Mouse (Mus musculus) kidney, embryonic 15.5 days (tissue): ENCODE data around the gene Adm2. TPM values are rescaled to one million over a fixed set of nuclear protein-coding genes. Genes with fewer than 3 reads are reported as not detected.

Experiments used
- ATAC-seq: fragments of 200-750 bp; cut with Nextera tagmentation; replicated peaks from 2 replicates; pipeline ENCODE4 v1.8.0; 2017; ENCODE audit warnings: moderate TSS enrichment; ENCODE audit not compliant: low FRiP score
- H3K27ac ChIP-seq: fragments of 300-500 bp; sonication (generic); 2 replicates; pipeline ENCODE4 v1.5.1; 2015; ENCODE audit warnings: mild to moderate bottlenecking, inconsistent platforms
- H3K27me3 ChIP-seq: fragments of 300-500 bp; sonication (generic); 2 replicates; pipeline ENCODE4 v1.6.1; 2015; ENCODE audit warnings: inconsistent platforms
- H3K36me3 ChIP-seq: fragments of 300-500 bp; sonication (generic); 2 replicates; pipeline ENCODE4 v1.6.1; 2015; ENCODE audit warnings: inconsistent platforms
- H3K4me1 ChIP-seq: fragments of 300-500 bp; sonication (generic); 2 replicates; pipeline ENCODE4 v1.6.1; 2015; ENCODE audit warnings: inconsistent platforms
- H3K4me2 ChIP-seq: fragments of 300-500 bp; sonication (generic); 2 replicates; pipeline ENCODE4 v1.6.1; 2015; ENCODE audit warnings: moderate library complexity, mild to moderate bottlenecking, inconsistent platforms
- H3K4me3 ChIP-seq: fragments of 300-500 bp; sonication (generic); replicated peaks from 2 replicates; pipeline ENCODE4 v1.5.1; 2015; ENCODE audit warnings: mild to moderate bottlenecking, inconsistent platforms
- H3K9ac ChIP-seq: fragments of 300-500 bp; sonication (generic); 2 replicates; pipeline ENCODE4 v1.6.1; 2015; ENCODE audit warnings: mild to moderate bottlenecking, inconsistent platforms
- H3K9me3 ChIP-seq: fragments of 300-500 bp; sonication (generic); replicated peaks from 2 replicates; pipeline ENCODE4 v1.6.1; 2016; ENCODE audit warnings: inconsistent platforms
- WGBS: fragments of 180-500 bp; shearing (Covaris S2); methylation state at CpG from one replicate; pipeline ENCODE4 v1.1.7; 2015; ENCODE audit warnings: mixed read lengths; 5-methylcytosine and 5-hydroxymethylcytosine counted together
- polyA plus RNA-seq: library from polyadenylated mRNA; unstranded; fragments of >200 nt; fragmentation: Nextera tagmentation; extraction: Ambion mirVana; gene quantifications from 2 replicates; pipeline ENCODE4 v1.2.1, GENCODE M21; 2015

Gene Adm2
- polyA plus RNA-seq, 1 experiment from 2014 or later, result 0.74 TPM

GRCm38 (mm10) chr15:89292795-89293194, 29.7 kb upstream of the Adm2 start:
- H3K9me3 ChIP-seq, result no peaks in the 10 kb centered on the region
- no peak overlapping the region for H3K27ac ChIP-seq
- WGBS, result 66% methylated on average over 2 of the region's 2 CpGs
- H3K27me3 ChIP-seq, result no peaks in the 10 kb centered on the region
- ATAC-seq, result no peak
- H3K36me3 ChIP-seq, result peaks cover 98% of the 10 kb centered on the region
- H3K4me2 ChIP-seq, result no peak overlapping the region
- no peaks in the 10 kb centered on the region for H3K4me1 ChIP-seq
- H3K9ac ChIP-seq, result no peak overlapping the region
- H3K4me3 ChIP-seq, result no peak overlapping the region

DNA sequence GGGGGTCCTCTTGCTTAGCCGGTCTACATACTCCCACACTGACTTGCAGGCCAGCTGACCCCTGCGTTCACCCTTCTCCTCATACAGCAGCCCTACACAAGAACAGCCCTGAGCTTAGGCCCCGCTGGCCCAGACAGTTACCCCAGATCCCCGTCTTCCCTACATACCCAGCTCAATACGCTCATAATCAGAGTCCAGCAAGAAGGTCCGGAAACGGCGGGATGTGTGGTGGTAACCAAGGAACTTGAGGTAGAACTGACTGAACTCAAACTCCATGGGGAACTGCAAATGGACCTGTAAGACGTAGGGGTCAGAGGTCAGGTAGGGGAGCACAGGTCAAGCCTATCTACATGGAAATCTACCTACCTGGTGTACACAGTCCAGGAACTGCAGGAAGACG, 28.7 kb upstream of the Adm2 start:
- no peak overlapping the region for H3K27ac ChIP-seq
- 91% methylated on average over 10 of the region's 10 CpGs for WGBS
- ATAC-seq, result no peak
- no peaks in the 10 kb centered on the region for H3K27me3 ChIP-seq
- H3K4me2 ChIP-seq, result no peak overlapping the region
- peaks cover 94% of the 10 kb centered on the region for H3K36me3 ChIP-seq
- no peaks in the 10 kb centered on the region for H3K9me3 ChIP-seq
- H3K4me1 ChIP-seq, result no peaks in the 10 kb centered on the region
- no peak overlapping the region for H3K4me3 ChIP-seq
- H3K9ac ChIP-seq, result no peak overlapping the region

- H3K4me2 ChIP-seq, result no peak overlapping the region
- ATAC-seq, result no peak
- H3K27ac ChIP-seq, result no peak overlapping the region
- H3K27me3 ChIP-seq, result no peaks in the 10 kb centered on the region
- WGBS, result 83% methylated on average over 8 of the region's 8 CpGs
- H3K36me3 ChIP-seq, result peaks cover 93% of the 10 kb centered on the region
- no peak overlapping the region for H3K4me3 ChIP-seq
- no peaks in the 10 kb centered on the region for H3K4me1 ChIP-seq
- no peak overlapping the region for H3K9ac ChIP-seq
- H3K9me3 ChIP-seq, result no peaks in the 10 kb centered on the region
Observed at GRCm38 (mm10) chr15:89295580-89296165, 26.8 kb upstream of the Adm2 start.

- Histone ChIP-seq H3K4me2 (no peak overlapping the region), H3K9ac (no peak overlapping the region), H3K4me1 (no peaks in the 10 kb centered on the region), H3K27me3 (no peaks in the 10 kb centered on the region), H3K9me3 (no peaks in the 10 kb centered on the region), H3K36me3 (peaks cover 93% of the 10 kb centered on the region), H3K4me3 (no peak overlapping the region), H3K27ac (no peak overlapping the region)
- no peak for ATAC-seq
- WGBS, result 52% methylated on average over 1 of the region's 1 CpGs
Observed at GRCm38 (mm10) chr15:89296465-89296864, 26.1 kb upstream of the Adm2 start.

DNA sequence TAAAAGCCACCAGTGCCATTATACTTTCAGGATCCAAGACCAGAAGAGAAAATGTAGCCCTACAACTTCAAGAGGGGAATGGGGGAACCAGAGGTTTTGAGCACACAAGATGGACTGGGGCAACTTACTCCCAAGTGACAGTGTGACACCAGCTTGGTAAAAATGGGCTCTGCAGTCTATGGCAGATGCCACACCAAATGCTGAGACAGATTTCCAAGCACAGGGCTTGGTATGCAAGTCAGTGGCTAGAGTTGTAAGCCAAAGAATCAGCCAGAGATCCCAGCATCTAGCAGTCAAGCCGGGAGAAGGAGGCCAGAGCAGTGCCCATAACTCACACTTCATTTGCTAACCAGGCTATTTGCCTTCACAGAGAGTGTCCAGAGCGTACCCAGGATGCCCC, 24.8 kb upstream of the Adm2 start:
- H3K9ac ChIP-seq, result no peak overlapping the region
- no peaks in the 10 kb centered on the region for H3K27me3 ChIP-seq
- no peaks in the 10 kb centered on the region for H3K9me3 ChIP-seq
- no peak overlapping the region for H3K4me3 ChIP-seq
- no peaks in the 10 kb centered on the region for H3K4me1 ChIP-seq
- WGBS, result 93% methylated on average over 2 of the region's 2 CpGs
- no peak for ATAC-seq
- no peak overlapping the region for H3K4me2 ChIP-seq
- peaks cover 93% of the 10 kb centered on the region for H3K36me3 ChIP-seq
- no peak overlapping the region for H3K27ac ChIP-seq

DNA sequence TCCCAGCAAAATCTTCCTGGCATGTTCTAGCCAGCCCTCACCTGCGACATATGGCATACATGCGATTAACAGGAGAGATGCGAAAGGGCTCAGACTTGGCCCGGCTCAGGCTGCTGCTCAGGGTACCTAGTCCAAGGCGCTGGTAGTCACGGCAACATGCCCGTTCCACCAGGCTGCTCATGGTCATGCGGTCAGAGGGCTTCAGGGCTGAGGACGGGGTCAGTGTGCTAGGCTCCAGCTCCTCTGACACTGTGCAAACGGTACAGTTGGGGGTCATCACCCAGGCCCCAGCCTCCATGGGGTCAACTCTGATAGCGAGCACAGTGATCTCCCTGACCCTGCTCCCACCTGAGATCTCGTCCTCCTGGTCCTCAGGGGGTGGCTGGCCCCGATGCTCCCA, 22.3 kb upstream of the Adm2 start:
- H3K4me3 ChIP-seq, result no peak overlapping the region
- ATAC-seq, result 0 out of 2 replicates have a peak, but pooled peaks have one; percentile 56
- no peaks in the 10 kb centered on the region for H3K27me3 ChIP-seq
- 85% methylated on average over 13 of the region's 13 CpGs for WGBS
- H3K9me3 ChIP-seq, result no peaks in the 10 kb centered on the region
- no peak overlapping the region for H3K27ac ChIP-seq
- no peak overlapping the region for H3K9ac ChIP-seq
- H3K4me1 ChIP-seq, result no peaks in the 10 kb centered on the region
- H3K4me2 ChIP-seq, result no peak overlapping the region
- peaks cover 93% of the 10 kb centered on the region for H3K36me3 ChIP-seq

DNA sequence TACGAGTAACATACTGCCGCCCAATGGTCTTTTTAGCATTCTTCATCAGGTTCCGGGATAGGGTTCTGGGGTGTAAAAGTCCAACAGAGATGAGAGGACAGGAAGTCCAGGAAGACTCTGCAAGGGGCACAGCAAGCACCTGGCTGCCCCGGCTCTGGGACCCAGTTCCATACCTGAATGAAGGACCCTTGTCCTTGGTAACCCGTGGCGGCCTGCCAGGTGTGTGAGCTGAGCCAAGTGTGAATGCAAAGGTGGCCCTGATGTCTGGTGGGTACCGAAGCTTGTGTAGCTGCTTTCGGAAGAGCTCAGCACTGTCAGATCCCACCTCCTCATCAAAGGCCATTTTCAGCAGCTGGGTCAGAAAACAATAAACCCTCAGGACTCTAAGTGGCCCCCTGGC, 21.9 kb upstream of the Adm2 start:
- no peaks in the 10 kb centered on the region for H3K4me1 ChIP-seq
- ATAC-seq, result no peak
- no peak overlapping the region for H3K4me3 ChIP-seq
- no peaks in the 10 kb centered on the region for H3K9me3 ChIP-seq
- H3K4me2 ChIP-seq, result no peak overlapping the region
- peaks cover 93% of the 10 kb centered on the region for H3K36me3 ChIP-seq
- H3K9ac ChIP-seq, result no peak overlapping the region
- H3K27ac ChIP-seq, result no peak overlapping the region
- WGBS, result 96% methylated on average over 8 of the region's 8 CpGs
- H3K27me3 ChIP-seq, result no peaks in the 10 kb centered on the region

- Histone ChIP-seq H3K4me3 (no peak overlapping the region), H3K9me3 (no peaks in the 10 kb centered on the region), H3K4me1 (0 out of 2 replicates have a peak, but pooled peaks cover 13% of the 10 kb centered on the region), H3K27me3 (no peaks in the 10 kb centered on the region), H3K9ac (no peak overlapping the region), H3K36me3 (peaks cover 68% of the 10 kb centered on the region), H3K27ac (no peak overlapping the region), H3K4me2 (no peak overlapping the region)
- 76% methylated on average over 1 of the region's 1 CpGs for WGBS
- ATAC-seq, result no peak
Observed at GRCm38 (mm10) chr15:89305966-89306365, 16.6 kb upstream of the Adm2 start.

DNA sequence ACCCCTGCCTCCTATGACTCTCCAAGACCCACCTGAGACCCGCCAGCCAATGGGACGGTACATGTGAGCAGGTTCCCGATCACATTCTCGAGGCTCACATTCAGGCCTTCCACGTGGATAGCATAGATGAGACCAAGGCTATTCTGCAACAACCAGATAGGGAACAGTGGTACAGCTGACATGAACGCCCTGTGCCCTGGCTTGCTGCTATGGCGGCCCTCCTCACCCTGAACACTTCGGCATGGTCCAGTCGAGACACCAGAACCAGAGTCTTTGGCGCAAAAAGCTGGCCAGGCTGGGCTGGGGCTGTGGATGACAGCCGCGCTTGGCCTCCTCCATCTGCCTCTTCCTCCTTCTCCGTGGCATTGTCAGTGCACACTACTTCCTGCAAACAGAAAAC, 15.1 kb upstream of the Adm2 start:
- Histone ChIP-seq H3K9me3 (no peaks in the 10 kb centered on the region), H3K27me3 (no peaks in the 10 kb centered on the region), H3K4me2 (no peak overlapping the region), H3K27ac (no peak overlapping the region), H3K36me3 (peaks cover 53% of the 10 kb centered on the region), H3K4me1 (0 out of 2 replicates have a peak, but pooled peaks cover 13% of the 10 kb centered on the region), H3K4me3 (no peak overlapping the region), H3K9ac (no peak overlapping the region)
- no peak for ATAC-seq
- WGBS, result 88% methylated on average over 13 of the region's 13 CpGs

DNA sequence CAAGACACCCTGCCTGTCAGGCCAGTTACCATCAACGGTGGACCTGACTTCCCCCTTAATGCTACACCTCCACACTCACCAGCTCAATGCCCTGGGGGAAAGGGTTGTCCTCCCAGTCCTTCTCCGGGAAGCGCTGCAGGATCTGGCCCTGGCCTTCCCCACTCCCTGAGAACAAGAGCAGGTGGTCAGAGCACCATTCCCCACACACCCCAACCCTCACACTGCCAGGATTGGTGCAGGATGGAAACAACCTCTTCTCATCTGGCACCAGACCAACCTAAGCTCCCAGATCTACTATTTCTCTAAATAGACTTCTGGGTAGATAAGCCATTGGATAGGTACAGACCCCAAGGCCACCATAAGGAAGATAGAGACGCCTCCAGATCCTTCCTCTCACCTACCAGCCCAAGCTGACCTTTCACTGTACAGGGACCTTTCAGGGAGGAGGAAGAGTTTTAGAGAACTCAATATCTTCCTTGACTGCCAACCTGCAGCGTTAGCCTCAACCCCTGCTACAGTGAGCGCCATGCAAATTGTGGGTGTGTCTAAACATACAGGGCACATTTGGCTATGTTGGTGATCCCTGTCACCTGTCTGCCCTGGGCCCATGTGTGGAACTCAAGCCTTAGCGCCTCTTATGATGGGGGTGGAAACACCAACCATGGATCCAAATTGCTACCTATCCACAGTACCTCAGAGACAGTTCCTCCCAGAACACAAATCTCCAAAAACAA, 13.9 kb upstream of the Adm2 start:
- Histone ChIP-seq H3K4me3 (no peak overlapping the region), H3K27ac (no peak overlapping the region), H3K36me3 (peaks cover 42% of the 10 kb centered on the region), H3K9ac (no peak overlapping the region), H3K9me3 (no peaks in the 10 kb centered on the region), H3K27me3 (no peaks in the 10 kb centered on the region), H3K4me1 (peaks cover 23% of the 10 kb centered on the region), H3K4me2 (no peak overlapping the region)
- no peak for ATAC-seq
- WGBS, result 81% methylated on average over 7 of the region's 7 CpGs

DNA sequence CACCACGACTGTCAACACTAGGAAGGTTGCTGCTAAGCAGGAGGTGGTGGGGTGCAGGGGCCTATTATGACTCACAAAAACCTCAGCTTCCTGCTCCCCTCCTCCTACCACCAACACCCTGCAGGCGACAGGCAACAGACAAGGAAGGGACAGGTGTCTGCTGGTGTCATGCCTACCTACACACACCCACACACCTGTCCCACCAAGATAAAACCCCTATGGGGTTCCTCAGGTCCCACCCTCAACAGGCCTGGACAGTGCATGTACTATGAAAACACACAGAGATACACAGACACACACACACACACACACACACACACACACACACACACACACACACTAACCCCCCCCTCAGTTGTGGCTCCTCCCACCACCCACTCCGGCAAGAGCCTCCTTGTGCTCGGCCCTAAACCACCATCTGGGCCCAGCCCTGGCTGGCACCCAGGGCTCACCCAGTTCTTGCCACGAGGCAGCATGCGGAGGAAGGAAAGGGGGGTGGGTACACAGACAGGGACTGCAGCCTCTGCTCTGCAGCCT, 12.5 kb upstream of the Adm2 start:
- Histone ChIP-seq H3K36me3 (peaks cover 28% of the 10 kb centered on the region), H3K9ac (no peak overlapping the region), H3K4me2 (no peak overlapping the region), H3K27ac (no peak overlapping the region), H3K27me3 (no peaks in the 10 kb centered on the region), H3K4me1 (peaks cover 31% of the 10 kb centered on the region), H3K4me3 (no peak overlapping the region), H3K9me3 (no peaks in the 10 kb centered on the region)
- 73% methylated on average over 6 of the region's 6 CpGs for WGBS
- ATAC-seq, result no peak

GRCm38 (mm10) chr15:89313359-89313758, 9.2 kb upstream of the Adm2 start:
- Histone ChIP-seq H3K9me3 (no peaks in the 10 kb centered on the region), H3K36me3 (no peaks in the 10 kb centered on the region), H3K9ac (no peak overlapping the region), H3K4me1 (peaks cover 38% of the 10 kb centered on the region), H3K27ac (no peak overlapping the region), H3K4me3 (peak overlapping the region; percentile 79; the same call in 1 of the 2 replicates), H3K4me2 (peak overlapping the region; percentile 64), H3K27me3 (no peaks in the 10 kb centered on the region)
- WGBS, result 57% methylated on average over 4 of the region's 4 CpGs
- no peak for ATAC-seq
